Mouse (Mus musculus) stomach, embryonic 16.5 days (tissue): ENCODE results near the gene Apbb2. TPM values are rescaled to one million over a fixed set of nuclear protein-coding genes. Genes with fewer than 3 reads are reported as not detected.

Experiments
- ATAC-seq: fragments of 200-750 bp; cut with Nextera tagmentation; 2 replicates; pipeline ENCODE4 v1.8.0; 2017; ENCODE audit warnings: moderate number of reproducible peaks, moderate TSS enrichment; ENCODE audit not compliant: insufficient read depth, low FRiP score
- H3K27ac ChIP-seq: fragments of 300-500 bp; sonication (generic); 2 replicates; pipeline ENCODE4 v1.5.1; 2014; ENCODE audit warnings: low read length
- H3K27me3 ChIP-seq: fragments of 300-500 bp; sonication (generic); 2 replicates; pipeline ENCODE4 v1.6.1; 2014; ENCODE audit warnings: low read length, control low read depth, mixed read lengths; ENCODE audit not compliant: control insufficient read depth, insufficient read depth
- H3K36me3 ChIP-seq: fragments of 300-500 bp; sonication (generic); 2 replicates; pipeline ENCODE4 v1.6.1; 2014; ENCODE audit warnings: low read length; ENCODE audit not compliant: control insufficient read depth, insufficient read depth
- H3K4me1 ChIP-seq: fragments of 300-500 bp; sonication (generic); 2 replicates; pipeline ENCODE4 v1.6.1; 2014; ENCODE audit warnings: low read length, control low read depth, mixed read lengths; ENCODE audit not compliant: control insufficient read depth, insufficient read depth
- H3K4me2 ChIP-seq: fragments of 300-500 bp; sonication (generic); 2 replicates; pipeline ENCODE4 v1.6.1; 2014; ENCODE audit warnings: low read depth, low read length, mixed read lengths
- H3K4me3 ChIP-seq: fragments of 300-500 bp; sonication (generic); replicated peaks from 2 replicates; pipeline ENCODE4 v1.5.1; 2014; ENCODE audit warnings: mild to moderate bottlenecking, low read length
- H3K9ac ChIP-seq: fragments of 300-500 bp; sonication (generic); 2 replicates; pipeline ENCODE4 v1.6.1; 2014; ENCODE audit warnings: low read length
- H3K9me3 ChIP-seq: fragments of 300-500 bp; sonication (generic); replicated peaks from 2 replicates; pipeline ENCODE4 v1.6.1; 2016; ENCODE audit warnings: low read length, control low read depth; ENCODE audit not compliant: control insufficient read depth
- whole genome bisulfite sequencing: fragments of 180-500 bp; shearing (Covaris S2); extraction: QIAGEN DNeasy Blood & Tissue Kit; methylation state at CpG from one replicate; pipeline ENCODE4 v1.1.7; 2014; 5-methylcytosine and 5-hydroxymethylcytosine counted together
- polyA plus RNA-seq: library from polyadenylated mRNA; unstranded; fragments of >200 nt; fragmentation: Nextera tagmentation; extraction: Ambion mirVana; gene quantifications from 2 replicates; pipeline ENCODE4 v1.2.1, GENCODE M21; 2015

The Apbb2 gene
- polyA plus RNA-seq, 1 experiment from 2014 or later, result 33.7 TPM

DNA sequence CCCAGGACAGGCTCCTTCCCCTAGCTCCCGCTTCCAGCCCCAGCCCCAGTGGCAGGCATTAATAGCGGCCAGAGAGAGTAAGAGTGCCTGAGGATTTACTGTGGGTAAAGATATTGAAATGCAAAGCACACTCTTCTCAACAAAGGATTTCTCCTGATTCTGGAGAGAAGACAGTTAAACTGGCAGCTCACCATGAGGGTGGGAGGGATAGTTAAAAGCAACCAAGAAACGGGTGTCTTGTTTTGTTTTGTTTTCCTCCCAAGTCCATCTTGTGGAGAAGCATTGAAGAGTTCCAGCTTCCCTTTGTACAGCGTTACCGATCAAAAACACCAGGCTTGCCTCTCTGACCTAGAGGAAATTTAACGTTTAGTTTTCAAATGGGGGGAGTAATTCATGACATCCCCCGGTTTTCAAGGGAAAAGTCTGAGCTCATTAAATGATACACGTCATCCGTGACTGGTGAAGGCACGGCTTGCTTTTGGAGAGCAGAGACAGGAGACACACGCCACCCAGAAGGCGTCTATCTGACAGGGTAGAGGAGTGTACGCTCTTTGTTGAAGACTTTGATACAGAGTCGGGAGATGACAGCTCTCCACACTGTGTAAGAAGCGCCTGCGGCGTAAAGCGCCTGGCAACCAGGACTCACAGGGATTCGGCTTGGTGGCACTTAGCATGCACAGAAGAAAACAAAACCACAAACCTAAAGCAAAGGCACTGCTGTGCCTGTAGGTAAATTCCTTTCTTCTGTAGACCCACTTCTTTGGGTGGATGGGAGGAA, 290.4 kb downstream of the Apbb2 start:
- H3K36me3 ChIP-seq, result no peaks in the 10 kb centered on the region
- H3K4me2 ChIP-seq, result no peak overlapping the region
- H3K4me1 ChIP-seq, result no peaks in the 10 kb centered on the region
- no peak overlapping the region for H3K9ac ChIP-seq
- no peaks in the 10 kb centered on the region for H3K9me3 ChIP-seq
- H3K27me3 ChIP-seq, result no peaks in the 10 kb centered on the region
- H3K4me3 ChIP-seq, result no peak overlapping the region
- H3K27ac ChIP-seq, result no peak overlapping the region
- ATAC-seq, result no peak
- WGBS, result 68% methylated on average over 19 of the region's 19 CpGs

DNA sequence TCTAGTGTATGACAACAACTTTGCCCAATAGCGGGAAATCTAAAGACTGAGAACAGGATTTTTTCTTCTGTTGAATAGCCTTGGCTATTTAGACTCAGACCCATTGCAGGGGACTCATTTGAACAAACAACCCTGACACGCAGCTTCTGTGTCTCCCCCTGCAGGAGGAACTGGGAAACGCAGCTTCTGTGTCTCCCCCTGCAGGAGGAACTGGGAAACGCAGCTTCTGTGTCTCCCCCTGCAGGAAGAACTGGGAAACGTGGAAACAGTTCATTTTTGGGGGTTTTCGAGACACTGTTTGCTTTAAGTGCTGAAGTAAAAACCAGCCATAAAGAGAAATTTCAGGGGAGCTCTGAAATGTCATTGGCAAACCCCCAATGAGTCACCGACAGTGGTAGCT, 292.2 kb downstream of the Apbb2 start:
- Histone ChIP-seq H3K4me3 (no peak overlapping the region), H3K36me3 (no peaks in the 10 kb centered on the region), H3K4me1 (no peaks in the 10 kb centered on the region), H3K9me3 (no peaks in the 10 kb centered on the region), H3K9ac (no peak overlapping the region), H3K27ac (no peak overlapping the region), H3K27me3 (no peaks in the 10 kb centered on the region), H3K4me2 (no peak overlapping the region)
- WGBS, result 75% methylated on average over 7 of the region's 7 CpGs
- ATAC-seq, result no peak

DNA sequence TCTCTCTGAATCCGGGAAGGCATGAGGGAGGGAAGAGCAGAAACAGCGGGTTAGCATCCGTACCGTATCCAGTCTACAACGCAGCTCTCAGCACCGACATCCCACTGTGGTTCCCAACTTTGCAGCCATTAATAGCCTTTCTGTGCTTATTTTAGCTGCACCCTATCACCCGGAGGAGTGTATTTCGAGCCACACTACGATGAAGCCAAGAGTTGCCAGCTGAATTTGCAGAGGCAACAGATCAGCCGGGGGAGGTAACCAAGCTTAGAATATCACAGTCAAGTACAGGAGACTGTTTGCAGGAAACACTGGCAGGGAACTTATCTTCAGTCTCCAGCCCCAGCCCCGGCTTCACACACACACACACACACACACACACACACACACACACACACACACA, 295.0 kb downstream of the Apbb2 start:
- H3K4me2 ChIP-seq, result no peak overlapping the region
- no peaks in the 10 kb centered on the region for H3K9me3 ChIP-seq
- H3K9ac ChIP-seq, result no peak overlapping the region
- no peak overlapping the region for H3K4me3 ChIP-seq
- H3K4me1 ChIP-seq, result no peaks in the 10 kb centered on the region
- ATAC-seq, result no peak
- H3K27ac ChIP-seq, result no peak overlapping the region
- WGBS, result 77% methylated on average over 11 of the region's 11 CpGs
- H3K27me3 ChIP-seq, result no peaks in the 10 kb centered on the region
- H3K36me3 ChIP-seq, result no peaks in the 10 kb centered on the region

DNA sequence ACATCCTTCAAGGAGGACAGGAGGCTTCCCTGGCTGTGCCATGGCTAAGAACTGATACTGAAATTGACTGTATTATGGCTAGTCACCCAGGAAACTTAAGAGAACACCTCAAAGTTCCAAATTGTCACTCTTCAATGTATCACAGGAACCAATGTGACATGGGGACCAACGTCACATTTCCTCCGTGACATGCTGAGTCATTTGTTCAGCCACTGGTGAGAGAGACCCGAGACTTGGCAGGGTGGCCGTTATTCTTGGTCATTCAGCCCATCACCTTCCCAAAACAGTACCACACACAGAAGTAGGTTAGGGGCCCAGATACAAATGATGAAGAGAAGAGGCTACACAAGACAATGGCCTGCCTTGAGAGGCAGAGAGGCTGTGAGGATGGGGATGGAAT, 295.5 kb downstream of the Apbb2 start:
- no peak overlapping the region for H3K27ac ChIP-seq
- 84% methylated on average over 4 of the region's 4 CpGs for WGBS
- H3K27me3 ChIP-seq, result no peaks in the 10 kb centered on the region
- no peaks in the 10 kb centered on the region for H3K9me3 ChIP-seq
- H3K36me3 ChIP-seq, result no peaks in the 10 kb centered on the region
- no peak overlapping the region for H3K4me3 ChIP-seq
- ATAC-seq, result no peak
- no peak overlapping the region for H3K4me2 ChIP-seq
- H3K4me1 ChIP-seq, result no peaks in the 10 kb centered on the region
- H3K9ac ChIP-seq, result no peak overlapping the region

DNA sequence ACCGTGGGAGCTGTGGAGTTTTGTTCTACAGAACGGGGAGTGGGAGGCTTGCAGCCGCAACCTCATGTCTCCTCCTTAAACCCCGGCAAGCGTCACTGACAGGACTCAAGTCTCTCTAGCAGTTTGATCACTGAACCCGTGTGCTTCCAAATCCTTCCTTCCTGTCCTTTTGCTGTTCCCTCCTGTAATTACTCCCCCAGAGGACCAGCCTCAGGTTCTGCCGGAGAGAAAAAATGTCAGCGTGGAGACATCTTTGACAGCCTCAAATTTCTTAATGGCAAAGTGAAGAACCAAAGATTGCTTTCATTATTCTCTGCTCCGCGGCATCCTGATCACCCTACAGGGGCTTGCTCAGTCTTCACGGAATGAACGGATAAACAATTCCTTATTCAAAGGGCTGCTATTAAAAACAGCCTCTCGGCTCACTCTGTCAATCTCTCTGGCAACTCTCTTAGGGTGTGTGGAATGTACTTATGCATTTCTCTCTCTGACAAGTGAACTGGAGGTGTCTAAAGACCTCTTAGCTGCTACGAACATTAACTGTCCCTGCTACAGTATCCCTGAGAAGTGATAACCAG, 298.7 kb downstream of the Apbb2 start:
- no peak for ATAC-seq
- Histone ChIP-seq H3K27me3 (no peaks in the 10 kb centered on the region), H3K27ac (no peak overlapping the region), H3K4me2 (no peak overlapping the region), H3K4me1 (no peaks in the 10 kb centered on the region), H3K36me3 (no peaks in the 10 kb centered on the region), H3K9me3 (no peaks in the 10 kb centered on the region), H3K4me3 (no peak overlapping the region), H3K9ac (no peak overlapping the region)
- 54% methylated on average over 14 of the region's 14 CpGs for WGBS

DNA sequence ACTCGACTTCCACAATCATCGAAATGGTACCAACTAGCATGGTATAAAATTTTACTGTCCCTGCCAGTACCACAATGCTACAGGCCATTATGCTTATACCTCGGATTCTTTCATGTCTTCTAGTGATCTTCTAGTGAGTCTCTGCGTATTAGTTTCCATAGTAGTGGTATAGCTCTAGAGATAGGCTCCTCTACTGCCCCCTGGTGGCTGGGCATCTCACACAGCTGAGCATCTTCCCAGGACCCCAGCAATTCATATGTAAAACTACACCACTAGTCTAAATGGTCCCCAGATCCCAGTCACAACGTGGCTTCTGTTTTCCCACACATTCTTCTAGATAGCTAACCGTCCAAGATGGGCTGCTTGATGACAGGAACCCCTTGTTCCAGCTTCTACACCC, 299.2 kb downstream of the Apbb2 start:
- WGBS, result 71% methylated on average over 6 of the region's 6 CpGs
- Histone ChIP-seq H3K36me3 (no peaks in the 10 kb centered on the region), H3K4me3 (no peak overlapping the region), H3K27ac (no peak overlapping the region), H3K9ac (no peak overlapping the region), H3K9me3 (no peaks in the 10 kb centered on the region), H3K27me3 (no peaks in the 10 kb centered on the region), H3K4me1 (no peaks in the 10 kb centered on the region), H3K4me2 (no peak overlapping the region)
- no peak for ATAC-seq

DNA sequence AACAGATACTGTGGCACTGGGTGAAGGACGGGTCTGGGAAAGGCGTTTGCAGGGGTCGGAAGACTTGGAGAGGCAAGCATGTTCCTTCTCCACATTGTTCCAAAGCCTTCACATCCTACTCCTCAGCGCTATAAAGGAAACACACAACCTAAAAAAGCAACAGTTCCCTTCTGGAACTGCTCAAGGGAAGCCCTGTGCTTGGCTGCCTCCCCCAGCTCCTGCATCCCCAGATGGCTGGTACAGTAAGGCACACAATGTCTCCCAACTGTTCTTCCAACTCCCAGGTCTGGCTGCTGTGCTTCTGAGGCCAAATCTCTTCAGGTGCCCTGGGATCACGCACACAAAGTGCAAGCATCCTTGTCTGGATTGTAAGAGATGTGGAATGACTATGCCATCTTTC, 302.8 kb downstream of the Apbb2 start:
- ATAC-seq, result no peak
- Histone ChIP-seq H3K27ac (no peak overlapping the region), H3K9ac (no peak overlapping the region), H3K36me3 (no peaks in the 10 kb centered on the region), H3K4me3 (no peak overlapping the region), H3K27me3 (no peaks in the 10 kb centered on the region), H3K4me1 (no peaks in the 10 kb centered on the region), H3K9me3 (no peaks in the 10 kb centered on the region), H3K4me2 (no peak overlapping the region)
- WGBS, result 91% methylated on average over 5 of the region's 5 CpGs

DNA sequence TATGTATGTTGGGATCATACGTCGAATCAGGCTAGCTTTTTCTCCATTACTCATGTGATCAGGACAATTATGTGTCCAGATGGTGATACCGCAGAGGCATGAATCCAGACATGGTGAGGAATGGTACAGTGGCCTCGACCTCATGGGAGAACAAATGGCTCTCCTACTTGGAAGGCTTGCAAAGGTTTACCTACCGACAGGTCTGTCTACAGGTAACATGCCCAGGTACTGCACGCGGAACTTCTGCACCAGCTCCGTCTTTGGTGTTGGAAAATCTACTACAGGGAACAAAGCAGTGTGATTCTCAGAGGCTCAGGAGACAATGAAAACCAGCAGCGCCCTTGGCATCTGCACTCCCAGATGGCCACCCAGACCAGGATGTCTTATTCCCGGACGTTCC, 307.8 kb downstream of the Apbb2 start:
- no peaks in the 10 kb centered on the region for H3K27me3 ChIP-seq
- no peak overlapping the region for H3K27ac ChIP-seq
- H3K9ac ChIP-seq, result no peak overlapping the region
- no peaks in the 10 kb centered on the region for H3K9me3 ChIP-seq
- ATAC-seq, result no peak
- 90% methylated on average over 11 of the region's 11 CpGs for WGBS
- no peaks in the 10 kb centered on the region for H3K4me1 ChIP-seq
- H3K4me2 ChIP-seq, result no peak overlapping the region
- H3K36me3 ChIP-seq, result no peaks in the 10 kb centered on the region
- no peak overlapping the region for H3K4me3 ChIP-seq

DNA sequence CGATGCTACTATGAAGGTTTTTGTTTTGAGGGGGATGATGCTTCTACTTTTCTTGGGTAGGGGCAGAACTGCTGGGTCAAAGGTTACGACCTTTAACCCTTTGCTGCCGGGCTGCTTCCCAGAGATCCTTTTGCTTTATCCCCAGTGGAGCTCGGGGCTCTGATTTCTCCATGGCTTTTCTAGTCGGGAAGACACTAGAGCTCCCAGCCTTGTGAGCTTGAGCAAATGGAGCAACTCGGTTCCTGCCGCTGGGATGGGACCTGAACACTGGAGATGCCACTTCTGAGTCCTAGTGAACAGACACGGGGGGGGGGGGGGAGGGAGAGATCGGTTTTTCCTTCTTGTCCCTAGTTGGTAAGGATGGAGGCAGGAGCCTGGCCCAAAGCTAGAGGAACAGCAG, 308.3 kb downstream of the Apbb2 start:
- H3K36me3 ChIP-seq, result no peaks in the 10 kb centered on the region

More for the DNA sequence above, 308.3 kb downstream of the Apbb2 start:
- no peak overlapping the region for H3K9ac ChIP-seq
- no peak for ATAC-seq
- H3K4me1 ChIP-seq, result no peaks in the 10 kb centered on the region
- no peak overlapping the region for H3K4me3 ChIP-seq
- H3K9me3 ChIP-seq, result no peaks in the 10 kb centered on the region
- H3K4me2 ChIP-seq, result no peak overlapping the region
- H3K27me3 ChIP-seq, result no peaks in the 10 kb centered on the region
- no peak overlapping the region for H3K27ac ChIP-seq
- WGBS, result 75% methylated on average over 9 of the region's 9 CpGs
